Mouse (Mus musculus): Measurements from ENCODE around the gene Pigz. TPM values are rescaled to one million over a fixed set of nuclear protein-coding genes. Genes with fewer than 3 reads are reported as not detected.

The Pigz gene
- polyA plus RNA-seq, 1 experiment from 2014 or later = 0.48 TPM

- no peaks in the 10 kb centered on the region for H3K9me3 ChIP-seq
- no peak overlapping the region; the same call in 1 of the 2 replicates for H3K9ac ChIP-seq
- peaks cover 15% of the 10 kb centered on the region; the same call in 1 of the 2 replicates for H3K4me1 ChIP-seq (replicated peaks)
- WGBS = 10% methylated on average over 9 of the region's 9 CpGs
- H3K4me3 ChIP-seq (replicated peaks) = peak overlapping the region; percentile 29
- no peaks in the 10 kb centered on the region for H3K36me3 ChIP-seq
- H3K27me3 ChIP-seq (replicated peaks) = no peaks in the 10 kb centered on the region
- no peak overlapping the region for H3K27ac ChIP-seq
- H3K4me2 ChIP-seq (replicated peaks) = peak overlapping the region; percentile 62
- peak; percentile 60; the same call in 1 of the 2 replicates for ATAC-seq
Measured at GRCm38 (mm10) chr16:31906896-31907295, 26.8 kb upstream of the Pigz start.

GRCm38 (mm10) chr16:31908959-31909358 is 24.7 kb upstream of the Pigz start:
- no peak overlapping the region for H3K4me2 ChIP-seq (replicated peaks)
- WGBS = 61% methylated on average over 11 of the region's 11 CpGs
- peaks cover 15% of the 10 kb centered on the region; the same call in 1 of the 2 replicates for H3K4me1 ChIP-seq (replicated peaks)

DNA sequence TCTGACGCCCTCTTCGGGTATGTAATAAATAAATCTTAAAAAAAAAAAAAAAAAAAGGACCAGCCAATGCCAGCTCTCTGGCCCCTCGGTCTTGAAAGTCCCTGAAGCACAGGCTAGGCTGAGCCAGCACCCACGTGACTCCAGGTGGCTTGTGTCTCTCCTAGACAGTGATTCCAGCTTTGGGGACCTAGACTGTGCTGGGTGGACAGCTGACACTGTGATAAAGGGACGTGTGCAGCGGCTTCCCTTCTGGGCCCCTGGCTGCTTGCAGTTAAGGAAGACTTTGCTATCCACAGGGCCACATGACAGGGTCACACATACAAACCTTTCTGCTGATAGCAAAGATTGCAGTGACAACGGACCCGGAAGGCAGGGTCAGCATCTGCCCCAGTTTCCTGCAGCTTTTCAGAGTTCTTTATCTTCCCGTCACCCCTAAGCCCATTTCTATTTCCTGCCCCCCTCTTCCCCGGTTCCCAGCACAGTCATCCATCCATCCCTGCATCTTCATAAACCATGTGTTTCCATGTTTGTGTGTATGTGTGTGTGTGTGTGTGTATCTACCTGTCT is 23.3 kb upstream of the Pigz start:
- 48% methylated on average over 10 of the region's 10 CpGs for WGBS
- Histone ChIP-seq H3K27me3 (replicated peaks) (no peaks in the 10 kb centered on the region), H3K4me1 (replicated peaks) (peaks cover 15% of the 10 kb centered on the region; the same call in 1 of the 2 replicates), H3K9ac (no peak overlapping the region), H3K9me3 (no peaks in the 10 kb centered on the region), H3K4me3 (replicated peaks) (no peak overlapping the region), H3K27ac (no peak overlapping the region), H3K36me3 (no peaks in the 10 kb centered on the region), H3K4me2 (replicated peaks) (no peak overlapping the region)
- peak; percentile 51 for ATAC-seq

More at GRCm38 (mm10) chr16:31908959-31909358, 24.7 kb upstream of the Pigz start:
- H3K9me3 ChIP-seq = no peaks in the 10 kb centered on the region
- H3K27me3 ChIP-seq (replicated peaks) = no peaks in the 10 kb centered on the region
- no peak overlapping the region for H3K9ac ChIP-seq
- H3K27ac ChIP-seq = no peak overlapping the region
- no peak for ATAC-seq
- H3K4me3 ChIP-seq (replicated peaks) = no peak overlapping the region
- H3K36me3 ChIP-seq = no peaks in the 10 kb centered on the region

DNA sequence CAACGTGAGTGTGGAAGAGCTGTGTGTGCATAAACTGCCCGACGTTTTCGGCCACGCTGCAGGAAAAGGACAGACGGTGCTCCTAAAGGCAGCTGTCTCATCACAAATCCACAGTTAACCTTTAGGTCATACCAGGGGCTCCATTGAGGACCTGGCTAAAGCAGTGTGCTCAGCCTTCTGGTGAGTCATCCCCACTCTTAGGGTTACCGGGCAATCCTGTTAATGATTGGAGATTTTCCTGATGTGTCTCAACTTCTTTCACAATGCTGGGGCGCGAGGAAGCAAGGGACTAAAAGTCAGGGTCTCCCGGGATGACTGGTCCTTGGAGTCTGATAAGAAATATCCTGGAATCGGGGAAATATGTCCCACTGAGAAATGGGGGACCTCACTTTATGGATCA is 15.9 kb upstream of the Pigz start:
- peak overlapping the region; percentile 56 for H3K4me2 ChIP-seq (replicated peaks)
- H3K9me3 ChIP-seq = no peaks in the 10 kb centered on the region
- no peak overlapping the region for H3K27ac ChIP-seq
- ATAC-seq = peak; percentile 92
- no peaks in the 10 kb centered on the region for H3K36me3 ChIP-seq
- no peaks in the 10 kb centered on the region for H3K27me3 ChIP-seq (replicated peaks)
- 0 out of 2 replicates have a peak, but pooled peaks cover 3% of the 10 kb centered on the region for H3K4me1 ChIP-seq (replicated peaks)
- peak overlapping the region; percentile 30; the same call in 1 of the 2 replicates for H3K9ac ChIP-seq
- no peak overlapping the region for H3K4me3 ChIP-seq (replicated peaks)
- WGBS = 50% methylated on average over 11 of the region's 11 CpGs

- Histone ChIP-seq H3K9ac (peak overlapping the region; percentile 30; the same call in 1 of the 2 replicates), H3K4me3 (replicated peaks) (peak overlapping the region; percentile 11; the same call in 1 of the 2 replicates), H3K36me3 (no peaks in the 10 kb centered on the region), H3K4me1 (replicated peaks) (0 out of 2 replicates have a peak, but pooled peaks cover 3% of the 10 kb centered on the region), H3K27me3 (replicated peaks) (no peaks in the 10 kb centered on the region), H3K4me2 (replicated peaks) (peak overlapping the region; percentile 56), H3K27ac (0 out of 2 replicates have a peak overlapping the region, but pooled peaks have one; percentile 27), H3K9me3 (no peaks in the 10 kb centered on the region)
- WGBS = 3% methylated on average over 14 of the region's 14 CpGs
- ATAC-seq = peak; percentile 76
Measured at GRCm38 (mm10) chr16:31918248-31918724, 15.4 kb upstream of the Pigz start.

- H3K9ac ChIP-seq = no peak overlapping the region
- ATAC-seq = no peak
- no peaks in the 10 kb centered on the region for H3K36me3 ChIP-seq
- WGBS = 69% methylated on average over 6 of the region's 6 CpGs
- no peak overlapping the region for H3K4me3 ChIP-seq (replicated peaks)
- H3K4me1 ChIP-seq (replicated peaks) = no peaks in the 10 kb centered on the region
- H3K9me3 ChIP-seq = no peaks in the 10 kb centered on the region
- no peak overlapping the region for H3K4me2 ChIP-seq (replicated peaks)
- H3K27ac ChIP-seq = no peak overlapping the region
- no peaks in the 10 kb centered on the region for H3K27me3 ChIP-seq (replicated peaks)
Measured at GRCm38 (mm10) chr16:31924368-31924767, 9.3 kb upstream of the Pigz start.

DNA sequence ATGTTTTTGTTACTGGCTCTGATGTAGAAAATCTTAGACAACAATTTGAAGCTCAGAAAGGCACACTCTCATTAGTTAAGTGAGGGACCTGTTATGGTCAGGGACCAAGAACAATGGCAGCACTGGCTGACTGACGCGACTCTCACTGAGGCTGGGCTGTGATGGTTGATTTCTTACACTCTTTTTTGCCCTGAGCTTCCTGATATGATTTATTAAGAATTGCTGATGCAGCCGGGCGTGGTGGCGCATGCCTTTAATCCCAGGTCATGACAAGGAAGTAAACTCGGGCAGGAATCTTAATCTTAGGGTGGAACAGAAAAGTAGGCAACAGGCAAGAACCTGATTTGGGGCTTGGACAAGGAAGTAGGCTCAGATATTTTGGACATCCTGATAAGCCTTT is 7.6 kb upstream of the Pigz start:
- Histone ChIP-seq H3K4me3 (replicated peaks) (no peak overlapping the region), H3K9me3 (no peaks in the 10 kb centered on the region), H3K36me3 (no peaks in the 10 kb centered on the region), H3K27ac (no peak overlapping the region), H3K27me3 (replicated peaks) (no peaks in the 10 kb centered on the region), H3K9ac (no peak overlapping the region), H3K4me2 (replicated peaks) (no peak overlapping the region), H3K4me1 (replicated peaks) (no peaks in the 10 kb centered on the region)
- 77% methylated on average over 6 of the region's 6 CpGs for WGBS
- ATAC-seq = no peak

DNA sequence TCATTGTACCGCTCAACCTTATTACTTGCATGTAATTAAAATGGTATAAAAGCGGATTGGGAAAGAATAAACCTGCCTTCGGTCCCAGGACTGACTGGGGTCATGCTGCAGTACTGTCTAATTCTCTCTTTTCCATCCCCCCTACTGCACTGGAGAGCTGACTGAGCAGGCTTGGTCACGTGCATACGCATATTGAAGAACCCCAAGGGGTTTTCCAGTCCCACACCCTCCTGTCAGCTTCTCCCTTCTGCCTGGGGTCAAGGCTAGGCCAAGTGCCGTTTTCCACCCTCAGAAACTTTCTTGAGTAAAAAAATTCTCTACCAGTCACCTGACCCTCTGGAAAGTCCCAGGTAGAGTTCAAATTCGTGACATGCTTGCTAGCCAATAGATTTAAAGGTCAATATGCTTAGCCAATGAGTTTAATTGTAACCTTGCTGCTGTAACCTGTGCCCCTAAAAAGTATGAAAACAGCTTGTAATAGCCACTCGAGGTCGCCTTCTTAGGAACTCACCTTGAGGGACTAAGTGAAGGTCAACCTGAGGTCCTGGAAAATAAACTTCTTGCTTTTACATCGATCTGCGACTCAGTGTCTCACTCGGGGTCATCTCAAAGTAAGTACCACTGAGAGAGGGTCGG is 7.0 kb upstream of the Pigz start:
- no peaks in the 10 kb centered on the region for H3K4me1 ChIP-seq (replicated peaks)
- no peaks in the 10 kb centered on the region for H3K36me3 ChIP-seq
- no peaks in the 10 kb centered on the region for H3K9me3 ChIP-seq
- no peak overlapping the region for H3K4me2 ChIP-seq (replicated peaks)
- no peak overlapping the region for H3K27ac ChIP-seq
- WGBS = 79% methylated on average over 13 of the region's 13 CpGs
- H3K27me3 ChIP-seq (replicated peaks) = no peaks in the 10 kb centered on the region
- H3K9ac ChIP-seq = no peak overlapping the region
- no peak for ATAC-seq
- H3K4me3 ChIP-seq (replicated peaks) = no peak overlapping the region

GRCm38 (mm10) chr16:31927412-31927811 is 6.2 kb upstream of the Pigz start:
- 85% methylated on average over 5 of the region's 5 CpGs for WGBS
- no peaks in the 10 kb centered on the region for H3K27me3 ChIP-seq (replicated peaks)

GRCm38 (mm10) chr16:31931330-31931729 is 2.3 kb upstream of the Pigz start:
- Histone ChIP-seq H3K9me3 (no peaks in the 10 kb centered on the region), H3K4me2 (replicated peaks) (peak overlapping the region; percentile 36; the same call in 1 of the 2 replicates), H3K4me1 (replicated peaks) (peaks cover 22% of the 10 kb centered on the region), H3K9ac (no peak overlapping the region), H3K36me3 (no peaks in the 10 kb centered on the region), H3K4me3 (replicated peaks) (no peak overlapping the region), H3K27ac (no peak overlapping the region), H3K27me3 (replicated peaks) (peaks cover 31% of the 10 kb centered on the region)
- 53% methylated on average over 17 of the region's 17 CpGs for WGBS
- ATAC-seq = no peak

More at GRCm38 (mm10) chr16:31927412-31927811, 6.2 kb upstream of the Pigz start:
- no peak overlapping the region for H3K27ac ChIP-seq
- H3K4me2 ChIP-seq (replicated peaks) = no peak overlapping the region
- no peak overlapping the region for H3K4me3 ChIP-seq (replicated peaks)
- no peaks in the 10 kb centered on the region for H3K4me1 ChIP-seq (replicated peaks)
- no peak for ATAC-seq
- H3K36me3 ChIP-seq = no peaks in the 10 kb centered on the region
- no peak overlapping the region for H3K9ac ChIP-seq
- H3K9me3 ChIP-seq = no peaks in the 10 kb centered on the region

GRCm38 (mm10) chr16:31932255-31932654 is 1.4 kb upstream of the Pigz start:
- peak overlapping the region; percentile 99; the same call in 1 of the 2 replicates for H3K4me2 ChIP-seq (replicated peaks)
- H3K4me1 ChIP-seq (replicated peaks) = peaks cover 22% of the 10 kb centered on the region
- H3K27ac ChIP-seq = no peak overlapping the region
- WGBS = 63% methylated on average over 5 of the region's 5 CpGs
- no peak for ATAC-seq
- H3K4me3 ChIP-seq (replicated peaks) = no peak overlapping the region
- no peaks in the 10 kb centered on the region for H3K36me3 ChIP-seq
- H3K9me3 ChIP-seq = no peaks in the 10 kb centered on the region
- peaks cover 31% of the 10 kb centered on the region for H3K27me3 ChIP-seq (replicated peaks)
- H3K9ac ChIP-seq = no peak overlapping the region

- Histone ChIP-seq H3K27me3 (replicated peaks) (peaks cover 31% of the 10 kb centered on the region), H3K27ac (peak overlapping the region; percentile 27; the same call in 1 of the 2 replicates), H3K36me3 (no peaks in the 10 kb centered on the region), H3K4me1 (replicated peaks) (peaks cover 22% of the 10 kb centered on the region), H3K4me3 (replicated peaks) (peak overlapping the region; percentile 55), H3K9ac (peak overlapping the region; percentile 56), H3K9me3 (no peaks in the 10 kb centered on the region), H3K4me2 (replicated peaks) (peak overlapping the region; percentile 99)
- WGBS = under 1% methylated on average over 50 of the region's 50 CpGs
- peak; percentile 86 for ATAC-seq
Measured at GRCm38 (mm10) chr16:31932840-31933697, 582 bp upstream of the Pigz start.

Data from intestine, embryonic 15.5 days (tissue).